Mouse (Mus musculus) lung, embryonic 16.5 days (tissue): ENCODE data around the gene Noc4l. TPM values are rescaled to one million over a fixed set of nuclear protein-coding genes. Genes with fewer than 3 reads are reported as not detected.

Source experiments
- microRNA-seq: library from miRNA; unstranded; fragments of <30 nt; microRNA quantifications from one replicate; pipeline ENCODE4, GENCODE M21; 2016
- polyA plus RNA-seq: library from polyadenylated mRNA; unstranded; fragments of >200 nt; fragmentation: Nextera tagmentation; extraction: Ambion mirVana; gene quantifications from 2 replicates; pipeline ENCODE4 v1.2.1, GENCODE M21; 2015

Noc4l gene
- polyA plus RNA-seq, 1 experiment from 2014 or later, result 51.2 TPM

Small RNA genes within 50 kb of the gene (microRNA-seq; reads per million reads assigned to microRNA genes)
- 0.59 reads per million for gene Mir7026

Other genes with a start within 250 kb of the Noc4l start
- gene Fbrsl1, start 204.9 kb downstream of the Noc4l start, polyA plus RNA-seq, result 5.2 and 5.5 TPM in 2 replicates
- 0.26 TPM in 2 replicates for gene Galnt9, start 109.1 kb downstream of the Noc4l start, polyA plus RNA-seq
- gene Ddx51, start within 50 bp of the Noc4l start, polyA plus RNA-seq, result 15.0 and 17.5 TPM in 2 replicates
- 41.8 and 46.3 TPM in 2 replicates for gene Ep400, start 117.3 kb upstream of the Noc4l start, polyA plus RNA-seq
- 25.2 and 27.8 TPM in 2 replicates for gene Pus1, start 127.2 kb upstream of the Noc4l start, polyA plus RNA-seq
- 13.1 and 16.3 TPM in 2 replicates for gene Ulk1, start 156.7 kb upstream of the Noc4l start, polyA plus RNA-seq
- 28.1 and 33.1 TPM in 2 replicates for gene Hscb, start 186.4 kb upstream of the Noc4l start, polyA plus RNA-seq
- gene Chek2, start 186.6 kb upstream of the Noc4l start, polyA plus RNA-seq, result 32.1 and 34.2 TPM in 2 replicates
- 8.4 and 8.7 TPM in 2 replicates for gene Ttc28, start 226.4 kb upstream of the Noc4l start, polyA plus RNA-seq